Mouse (Mus musculus): ENCODE data around the gene Olfr1240.

Gene Olfr1240

GRCm38 (mm10) chr2:89442900-89443299, at the start of gene Olfr1240:
Gene Olfr1240, minus strand, starts transcription at chr2:89443000.
- no peak for ATAC-seq (ENCODE audit: low TSS enrichment)

GRCm38 (mm10) chr2:89487026-89487425, 44.2 kb upstream of the Olfr1240 start, which contains the start of gene Olfr1241:
Gene Olfr1241, minus strand, starts transcription at chr2:89487126.
- ATAC-seq (ENCODE audit: low TSS enrichment), result no peak

GRCm38 (mm10) chr2:89420307-89420706, 22.5 kb downstream of the Olfr1240 start, which contains the start of gene Olfr1239:
Gene Olfr1239, minus strand, starts transcription at chr2:89420407.
- ATAC-seq (ENCODE audit: low TSS enrichment), result no peak

GRCm38 (mm10) chr2:89414557-89414956, 28.2 kb downstream of the Olfr1240 start:
- ATAC-seq (ENCODE audit: low TSS enrichment), result no peak

GRCm38 (mm10) chr2:89409576-89409975, 33.2 kb downstream of the Olfr1240 start, which contains the start of gene Olfr1238:
Gene Olfr1238, minus strand, starts transcription at chr2:89409676.
- ATAC-seq (ENCODE audit: low TSS enrichment), result no peak

- ATAC-seq (ENCODE audit: low TSS enrichment), result no peak
Measured at GRCm38 (mm10) chr2:89400882-89401281, 41.9 kb downstream of the Olfr1240 start.

Measured in frontal cortex, adult (tissue).